Mouse (Mus musculus): ENCODE data around the gene Hbb-bh1.
"Not testable (repeated sequence)": the region's sequence is repeated elsewhere in the genome, so short reads cannot be mapped to it uniquely, and the experiment has no call there.

Hbb-bh1 gene

GRCm38 (mm10) chr7:103812174-103812573, 30.8 kb downstream of the Hbb-bh1 start:
- DNase-seq (ENCODE audit: low spot score): no peak

GRCm38 (mm10) chr7:103811223-103811845, 31.6 kb downstream of the Hbb-bh1 start:
- DNase-seq (ENCODE audit: low spot score): no peak

GRCm38 (mm10) chr7:103810746-103811145, 32.2 kb downstream of the Hbb-bh1 start:
- no peak for DNase-seq (ENCODE audit: low spot score)

- DNase-seq (ENCODE audit: low spot score): no peak
Measured at GRCm38 (mm10) chr7:103810296-103810695, 32.7 kb downstream of the Hbb-bh1 start.

- no peak for DNase-seq (ENCODE audit: low spot score)
Measured at GRCm38 (mm10) chr7:103809801-103810155, 33.2 kb downstream of the Hbb-bh1 start.

- no peak for DNase-seq (ENCODE audit: low spot score)
Measured at GRCm38 (mm10) chr7:103808971-103809800, 33.8 kb downstream of the Hbb-bh1 start.

GRCm38 (mm10) chr7:103808120-103808519, 34.8 kb downstream of the Hbb-bh1 start:
- DNase-seq (ENCODE audit: low spot score): not testable (repeated sequence)

GRCm38 (mm10) chr7:103806856-103807255, 36.1 kb downstream of the Hbb-bh1 start:
- peak; percentile 8 for DNase-seq (ENCODE audit: low spot score)

- DNase-seq (ENCODE audit: low spot score): no peak
Measured at GRCm38 (mm10) chr7:103792669-103793388, 50.1 kb downstream of the Hbb-bh1 start.

GRCm38 (mm10) chr7:103791721-103792120, 51.2 kb downstream of the Hbb-bh1 start, which contains the start of gene Olfr67:
Gene Olfr67 (minus strand): TSS chr7:103791821.
- no peak for DNase-seq (ENCODE audit: low spot score)

All from testis, postnatal 14 days (tissue).